Mouse (Mus musculus): ENCODE measurements around the gene Ppm1e.

DNA sequence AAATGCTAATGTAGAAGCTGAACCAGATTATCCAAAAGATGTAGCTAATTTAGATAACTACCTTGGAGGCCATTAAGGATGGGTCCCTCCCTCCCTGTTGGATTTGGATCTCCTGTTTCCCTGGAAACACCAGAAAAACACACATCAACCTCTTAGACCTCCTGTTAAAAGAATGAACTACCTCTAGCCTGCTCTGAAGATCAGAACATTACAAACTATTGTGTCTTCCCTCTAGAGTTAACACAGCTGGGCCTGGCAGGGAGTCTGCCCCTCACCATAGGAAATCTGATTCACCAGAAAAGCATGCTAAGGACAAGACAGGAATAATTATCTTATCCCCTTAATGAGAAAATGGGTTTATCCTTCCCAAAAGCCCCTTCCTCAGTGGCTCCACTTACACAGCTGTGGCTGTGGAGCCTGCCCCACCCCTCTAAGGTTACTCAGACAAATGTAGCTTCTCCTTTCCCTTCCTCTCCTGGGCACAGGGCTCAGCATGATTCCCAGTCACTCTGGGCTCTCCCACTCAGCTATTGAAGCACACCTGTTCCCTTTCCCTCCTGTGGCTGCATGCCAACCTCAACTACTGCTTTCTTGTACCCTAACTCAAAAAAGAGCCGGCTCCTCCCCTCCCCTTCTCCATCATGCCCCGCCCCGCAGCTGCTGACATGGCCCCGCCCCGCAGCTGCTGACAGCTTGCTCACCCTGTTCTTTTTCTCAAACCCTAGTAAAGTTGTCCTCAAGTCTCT lies 82.4 kb downstream of the Ppm1e start:
- no peak for TF ChIP-seq POLR2A (IDR thresholded peaks at IDR 0.05; ENCODE audit: low read depth, low read length)
- TF ChIP-seq CTCF (IDR thresholded peaks at IDR 0.05; ENCODE audit: extremely low read depth, insufficient read length, insufficient replicate concordance, low read depth, low read length) = no peak

All from small intestine, adult 2 months (tissue).